Mouse (Mus musculus): Measurements from ENCODE around the gene Prkcz. TPM values are rescaled to one million over a fixed set of nuclear protein-coding genes. Genes with fewer than 3 reads are reported as not detected.

Gene Prkcz
- polyA plus RNA-seq, 1 experiment from 2014 or later, result 63.3 TPM

DNA sequence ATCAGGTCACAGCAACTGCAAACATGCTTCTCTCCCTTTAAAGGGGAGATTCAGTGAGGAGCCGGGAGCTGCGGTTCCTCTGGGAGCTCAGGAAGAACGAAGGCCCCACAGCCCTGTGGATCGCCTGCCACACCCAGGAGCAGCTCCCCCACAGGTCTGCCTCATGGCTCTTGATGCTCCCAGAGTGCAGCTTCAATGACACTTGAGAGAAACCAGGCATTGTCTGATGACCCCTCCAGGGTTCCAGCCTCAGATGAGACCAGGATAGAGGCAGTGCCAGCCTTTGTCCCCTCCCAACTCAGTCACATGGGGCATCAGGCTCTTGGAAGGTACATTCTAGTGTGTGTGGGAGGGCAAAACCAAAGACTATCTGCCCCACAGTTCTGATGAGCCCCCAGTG lies 59.2 kb downstream of the Prkcz start:
- no peak for ATAC-seq (ENCODE audit: low FRiP score)
- H3K4me3 ChIP-seq, result no peak overlapping the region
- H3K9ac ChIP-seq, result 0 out of 2 replicates have a peak overlapping the region, but pooled peaks have one; percentile 10
- H3K4me1 ChIP-seq (replicated peaks), result peaks cover 36% of the 10 kb centered on the region
- no peaks in the 10 kb centered on the region for H3K27me3 ChIP-seq
- WGBS, result 71% methylated on average over 4 of the region's 4 CpGs
- H3K9me3 ChIP-seq, result no peaks in the 10 kb centered on the region
- H3K27ac ChIP-seq, result no peak overlapping the region; the same call in 1 of the 2 replicates
- H3K36me3 ChIP-seq, result peaks cover 6% of the 10 kb centered on the region; the same call in 1 of the 2 replicates
- H3K4me2 ChIP-seq, result no peak overlapping the region

DNA sequence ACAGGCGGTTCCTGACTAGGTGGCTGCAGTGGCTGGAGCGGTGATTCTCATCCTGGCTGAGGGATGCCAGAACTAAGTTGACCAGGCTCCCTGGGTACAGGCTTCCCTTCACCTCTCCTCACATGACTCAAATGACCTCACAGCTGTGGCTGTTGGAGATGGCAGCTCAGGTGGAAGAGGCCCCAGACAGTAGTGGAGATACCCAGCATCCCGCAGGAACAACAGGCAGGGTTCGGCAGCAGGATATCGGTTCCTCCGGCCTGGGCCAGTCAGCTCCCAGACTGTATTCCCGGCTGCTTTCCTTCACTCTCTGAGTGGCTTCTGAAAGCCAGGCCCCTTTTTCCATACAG lies 60.1 kb downstream of the Prkcz start:
- Histone ChIP-seq H3K27ac (no peak overlapping the region), H3K27me3 (no peaks in the 10 kb centered on the region), H3K9me3 (no peaks in the 10 kb centered on the region), H3K4me1 (replicated peaks) (peaks cover 27% of the 10 kb centered on the region), H3K4me2 (no peak overlapping the region), H3K36me3 (peaks cover 6% of the 10 kb centered on the region; the same call in 1 of the 2 replicates), H3K9ac (no peak overlapping the region), H3K4me3 (no peak overlapping the region)
- no peak for ATAC-seq (ENCODE audit: low FRiP score)
- 94% methylated on average over 7 of the region's 7 CpGs for WGBS

GRCm38 (mm10) chr4:155300421-155301097 lies 60.6 kb downstream of the Prkcz start:
- Histone ChIP-seq H3K9ac (0 out of 2 replicates have a peak overlapping the region, but pooled peaks have one; percentile 43), H3K36me3 (peaks cover 6% of the 10 kb centered on the region; the same call in 1 of the 2 replicates), H3K27me3 (no peaks in the 10 kb centered on the region), H3K27ac (no peak overlapping the region), H3K4me2 (no peak overlapping the region), H3K9me3 (no peaks in the 10 kb centered on the region), H3K4me3 (no peak overlapping the region), H3K4me1 (replicated peaks) (peaks cover 22% of the 10 kb centered on the region)
- 79% methylated on average over 21 of the region's 21 CpGs for WGBS
- no peak for ATAC-seq (ENCODE audit: low FRiP score)

- 85% methylated on average over 4 of the region's 4 CpGs for WGBS
- Histone ChIP-seq H3K9ac (no peak overlapping the region), H3K4me3 (no peak overlapping the region), H3K27me3 (no peaks in the 10 kb centered on the region), H3K27ac (no peak overlapping the region), H3K9me3 (no peaks in the 10 kb centered on the region), H3K36me3 (peaks cover 6% of the 10 kb centered on the region), H3K4me2 (no peak overlapping the region), H3K4me1 (replicated peaks) (peaks cover 13% of the 10 kb centered on the region)
- no peak for ATAC-seq (ENCODE audit: low FRiP score)
These were observed 62.3 kb downstream of the Prkcz start for GRCm38 (mm10) chr4:155298826-155299225.

DNA sequence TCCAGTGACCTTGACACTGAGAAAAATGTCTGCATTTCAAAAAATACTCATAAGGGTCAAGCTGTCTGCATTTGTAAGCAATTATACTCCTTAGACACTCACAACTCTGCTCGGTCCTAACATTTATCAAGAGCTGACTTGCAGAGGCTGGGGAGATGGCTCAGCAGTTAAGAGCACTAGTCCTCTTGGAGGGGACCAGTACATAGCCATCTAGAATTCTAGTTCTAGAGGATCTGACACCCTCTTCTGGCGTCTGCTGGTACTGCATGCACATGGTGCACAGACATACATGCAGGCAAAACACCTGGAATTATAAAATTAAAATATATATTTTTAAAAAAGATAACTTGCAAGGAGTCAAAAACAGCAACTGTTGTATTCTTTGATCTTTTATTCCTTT lies 64.1 kb downstream of the Prkcz start:
- no peak overlapping the region for H3K4me3 ChIP-seq
- 57% methylated on average over 2 of the region's 2 CpGs for WGBS
- peaks cover 20% of the 10 kb centered on the region for H3K36me3 ChIP-seq
- H3K9ac ChIP-seq, result no peak overlapping the region
- no peaks in the 10 kb centered on the region for H3K27me3 ChIP-seq
- H3K4me1 ChIP-seq (replicated peaks), result peaks cover 10% of the 10 kb centered on the region
- ATAC-seq (ENCODE audit: low FRiP score), result no peak
- H3K4me2 ChIP-seq, result no peak overlapping the region
- H3K27ac ChIP-seq, result no peak overlapping the region
- H3K9me3 ChIP-seq, result no peaks in the 10 kb centered on the region

DNA sequence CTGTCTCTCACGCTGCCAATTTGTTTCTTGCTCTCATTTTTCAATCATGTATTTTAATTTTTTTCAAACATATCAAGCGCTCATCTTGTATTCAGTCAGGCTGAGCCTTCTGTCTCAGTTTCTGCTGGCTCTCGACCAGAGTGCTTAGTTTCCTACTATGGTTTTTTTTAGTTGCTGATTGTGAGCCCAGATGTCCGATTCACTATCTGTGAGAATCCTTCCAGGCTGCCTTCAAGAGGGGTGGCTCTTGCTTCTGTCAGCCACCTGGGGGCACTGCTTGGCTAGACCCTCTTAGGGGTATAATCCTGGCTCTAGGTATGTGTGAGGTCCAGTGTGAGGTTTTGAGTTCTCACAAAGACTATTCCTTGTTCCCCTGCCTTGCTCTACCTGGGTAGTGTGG lies 65.2 kb downstream of the Prkcz start:
- no peak overlapping the region for H3K27ac ChIP-seq

DNA sequence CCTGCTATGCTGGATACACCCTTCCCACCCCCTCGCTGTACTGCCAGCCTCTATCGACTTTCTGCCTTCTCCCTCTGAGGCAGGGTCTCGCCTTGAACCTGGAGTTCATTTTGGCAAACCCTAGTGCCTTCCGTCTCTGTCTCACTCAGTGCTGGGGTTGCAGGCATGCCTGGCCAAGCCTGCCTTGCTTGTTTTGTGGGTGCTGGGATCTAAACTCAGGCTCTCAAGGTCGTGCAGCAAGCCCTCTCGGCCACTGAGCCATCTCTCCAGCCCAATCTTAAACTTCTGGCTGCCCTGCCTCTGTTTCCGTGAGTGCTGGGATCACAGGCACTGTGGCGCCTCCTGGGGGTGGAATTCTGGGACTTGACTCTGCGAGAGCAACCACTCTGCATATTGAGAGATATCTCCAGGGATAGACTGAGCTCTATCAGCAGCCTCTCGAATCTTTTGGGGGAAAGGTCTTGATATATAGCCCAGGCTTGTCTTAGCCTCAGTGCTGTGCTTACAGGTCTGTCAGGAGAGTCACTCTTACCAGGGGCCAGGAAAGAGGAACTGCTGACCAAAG lies 66.1 kb downstream of the Prkcz start:
- ATAC-seq (ENCODE audit: low FRiP score), result no peak
- H3K27me3 ChIP-seq, result no peaks in the 10 kb centered on the region
- peaks cover 22% of the 10 kb centered on the region for H3K36me3 ChIP-seq
- H3K4me2 ChIP-seq, result no peak overlapping the region
- H3K27ac ChIP-seq, result no peak overlapping the region
- 0 out of 2 replicates have a peak, but pooled peaks cover under 1% of the 10 kb centered on the region for H3K4me1 ChIP-seq (replicated peaks)
- H3K9me3 ChIP-seq, result no peaks in the 10 kb centered on the region
- no peak overlapping the region for H3K4me3 ChIP-seq
- no peak overlapping the region for H3K9ac ChIP-seq
- WGBS, result 82% methylated on average over 10 of the region's 10 CpGs

More for the DNA sequence above, 65.2 kb downstream of the Prkcz start:
- H3K4me2 ChIP-seq, result no peak overlapping the region
- no peaks in the 10 kb centered on the region for H3K27me3 ChIP-seq
- H3K4me1 ChIP-seq (replicated peaks), result peaks cover 6% of the 10 kb centered on the region; the same call in 1 of the 2 replicates
- no peaks in the 10 kb centered on the region for H3K9me3 ChIP-seq
- no peak overlapping the region for H3K4me3 ChIP-seq
- no peak overlapping the region for H3K9ac ChIP-seq
- WGBS, result 78% methylated on average over 4 of the region's 4 CpGs
- H3K36me3 ChIP-seq, result peaks cover 20% of the 10 kb centered on the region
- ATAC-seq (ENCODE audit: low FRiP score), result no peak

DNA sequence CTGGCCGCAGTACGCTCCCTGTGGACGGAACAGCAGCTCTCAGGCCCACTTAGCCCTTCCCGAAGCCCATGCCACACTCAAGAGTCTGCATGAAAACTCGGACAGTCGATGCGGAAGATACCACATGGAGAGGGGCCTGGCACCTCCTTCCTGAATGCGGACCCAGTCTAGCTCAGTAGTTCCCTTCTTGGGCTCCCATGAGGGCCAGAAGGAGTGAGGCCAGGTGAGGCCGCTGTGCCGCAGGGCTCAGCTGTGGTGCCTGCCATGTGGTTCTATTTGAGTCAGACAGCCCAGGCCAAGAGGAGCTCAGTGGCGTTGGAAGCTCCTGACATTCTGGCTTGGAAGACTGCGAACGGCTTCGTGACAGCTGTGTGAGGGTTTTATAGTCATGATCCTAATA lies 66.8 kb downstream of the Prkcz start:
- H3K9ac ChIP-seq, result no peak overlapping the region
- no peaks in the 10 kb centered on the region for H3K27me3 ChIP-seq
- ATAC-seq (ENCODE audit: low FRiP score), result no peak
- H3K36me3 ChIP-seq, result peaks cover 30% of the 10 kb centered on the region
- no peak overlapping the region for H3K4me2 ChIP-seq
- H3K4me1 ChIP-seq (replicated peaks), result no peaks in the 10 kb centered on the region
- no peak overlapping the region for H3K27ac ChIP-seq
- H3K4me3 ChIP-seq, result no peak overlapping the region
- WGBS, result 92% methylated on average over 14 of the region's 14 CpGs
- H3K9me3 ChIP-seq, result no peaks in the 10 kb centered on the region

- Histone ChIP-seq H3K27me3 (no peaks in the 10 kb centered on the region), H3K36me3 (peaks cover 39% of the 10 kb centered on the region), H3K27ac (no peak overlapping the region), H3K4me1 (replicated peaks) (no peaks in the 10 kb centered on the region), H3K9ac (no peak overlapping the region), H3K4me2 (no peak overlapping the region), H3K4me3 (no peak overlapping the region), H3K9me3 (no peaks in the 10 kb centered on the region)
- WGBS, result 92% methylated on average over 10 of the region's 10 CpGs
- no peak for ATAC-seq (ENCODE audit: low FRiP score)
These were observed 68.3 kb downstream of the Prkcz start for GRCm38 (mm10) chr4:155292863-155293262.

DNA sequence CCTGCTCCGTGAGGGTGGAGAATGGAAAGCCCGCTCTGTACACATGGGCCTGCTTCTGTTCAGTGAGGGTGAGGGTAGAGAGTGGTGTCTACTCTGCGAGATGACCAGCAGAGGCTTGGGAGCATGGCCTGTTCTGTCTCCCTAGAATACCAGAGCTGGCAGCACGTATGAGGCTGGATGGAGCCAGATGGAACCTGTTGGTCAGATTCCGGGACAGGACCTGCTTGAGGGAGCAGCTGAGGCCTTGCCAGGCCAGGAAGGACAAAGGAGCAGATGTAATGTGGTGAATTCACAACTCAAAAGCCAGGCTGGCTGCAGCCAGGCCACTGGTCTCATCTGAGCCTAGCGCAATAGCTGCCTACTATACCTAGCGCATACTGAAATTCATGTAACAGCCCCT lies 71.1 kb downstream of the Prkcz start:
- 88% methylated on average over 7 of the region's 7 CpGs for WGBS
- Histone ChIP-seq H3K4me2 (no peak overlapping the region), H3K27ac (no peak overlapping the region), H3K36me3 (peaks cover 60% of the 10 kb centered on the region), H3K4me1 (replicated peaks) (no peaks in the 10 kb centered on the region; the same call in 1 of the 2 replicates), H3K9ac (no peak overlapping the region), H3K9me3 (no peaks in the 10 kb centered on the region), H3K4me3 (no peak overlapping the region), H3K27me3 (no peaks in the 10 kb centered on the region)
- ATAC-seq (ENCODE audit: low FRiP score), result no peak

DNA sequence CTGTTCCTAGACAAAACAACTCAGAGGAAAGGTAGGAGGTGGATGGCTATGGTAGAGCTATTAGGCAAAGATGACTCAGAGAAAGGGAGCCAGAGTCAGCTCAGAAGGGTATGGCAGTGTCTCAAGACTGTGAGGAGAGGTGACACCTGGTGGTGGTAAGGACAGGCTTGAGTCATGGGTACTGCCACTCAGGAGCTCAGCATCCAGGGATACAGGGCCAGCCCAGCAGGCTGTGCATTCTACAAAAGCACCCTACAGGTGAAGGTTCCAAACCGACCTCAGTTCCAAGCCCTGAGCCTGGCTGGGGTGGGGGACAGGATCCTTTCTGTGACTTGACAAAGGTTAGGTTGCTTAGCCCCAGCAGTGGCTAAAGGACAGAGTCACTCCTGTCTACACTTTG lies 72.6 kb downstream of the Prkcz start:
- no peak overlapping the region for H3K4me3 ChIP-seq
- no peak for ATAC-seq (ENCODE audit: low FRiP score)
- no peaks in the 10 kb centered on the region for H3K9me3 ChIP-seq
- H3K27me3 ChIP-seq, result no peaks in the 10 kb centered on the region
- H3K4me1 ChIP-seq (replicated peaks), result no peaks in the 10 kb centered on the region; the same call in 1 of the 2 replicates
- H3K9ac ChIP-seq, result no peak overlapping the region; the same call in 1 of the 2 replicates
- WGBS, result 78% methylated on average over 1 of the region's 1 CpGs
- peaks cover 64% of the 10 kb centered on the region for H3K36me3 ChIP-seq
- no peak overlapping the region for H3K27ac ChIP-seq
- H3K4me2 ChIP-seq, result no peak overlapping the region

DNA sequence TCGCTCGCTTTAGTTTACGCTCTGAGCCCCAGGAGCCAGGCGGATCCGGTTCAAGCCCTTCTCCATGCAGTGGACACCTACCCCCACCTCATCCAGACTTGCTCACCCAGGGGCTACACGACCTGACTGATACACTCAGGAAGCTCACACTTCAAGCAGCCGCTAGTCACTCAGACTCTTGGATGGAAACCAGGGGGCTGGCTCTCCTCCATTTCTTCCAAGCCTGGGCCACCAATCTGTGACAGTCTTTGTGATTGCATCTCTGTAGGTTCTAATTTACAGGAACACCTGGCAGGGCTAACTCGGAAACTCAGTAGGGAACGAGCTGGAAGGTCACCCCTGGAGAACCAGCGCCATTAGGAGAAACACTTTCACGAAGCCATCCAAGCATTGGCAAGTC lies 73.4 kb downstream of the Prkcz start:
- ATAC-seq (ENCODE audit: low FRiP score), result no peak
- Histone ChIP-seq H3K27ac (no peak overlapping the region), H3K9ac (no peak overlapping the region), H3K4me1 (replicated peaks) (peaks cover 7% of the 10 kb centered on the region), H3K4me3 (no peak overlapping the region), H3K9me3 (no peaks in the 10 kb centered on the region), H3K27me3 (no peaks in the 10 kb centered on the region), H3K36me3 (peaks cover 55% of the 10 kb centered on the region), H3K4me2 (no peak overlapping the region)
- WGBS, result 90% methylated on average over 11 of the region's 11 CpGs

- Histone ChIP-seq H3K27me3 (no peaks in the 10 kb centered on the region), H3K36me3 (peaks cover 53% of the 10 kb centered on the region), H3K9me3 (no peaks in the 10 kb centered on the region), H3K4me2 (no peak overlapping the region), H3K9ac (no peak overlapping the region), H3K27ac (no peak overlapping the region), H3K4me1 (replicated peaks) (peaks cover 17% of the 10 kb centered on the region), H3K4me3 (no peak overlapping the region)
- 98% methylated on average over 4 of the region's 4 CpGs for WGBS
- no peak for ATAC-seq (ENCODE audit: low FRiP score)
These were observed 75.1 kb downstream of the Prkcz start for GRCm38 (mm10) chr4:155286090-155286489.
